Mouse (Mus musculus) ovary, adult 18-20 months (tissue): Measurements from ENCODE around the gene Aif1.

Experiments
- DNase-seq: peaks from one replicate; pipeline ENCODE4 v3.0.0; 2022; ENCODE audit warnings: low spot score, mixed read lengths

Gene Aif1

DNA sequence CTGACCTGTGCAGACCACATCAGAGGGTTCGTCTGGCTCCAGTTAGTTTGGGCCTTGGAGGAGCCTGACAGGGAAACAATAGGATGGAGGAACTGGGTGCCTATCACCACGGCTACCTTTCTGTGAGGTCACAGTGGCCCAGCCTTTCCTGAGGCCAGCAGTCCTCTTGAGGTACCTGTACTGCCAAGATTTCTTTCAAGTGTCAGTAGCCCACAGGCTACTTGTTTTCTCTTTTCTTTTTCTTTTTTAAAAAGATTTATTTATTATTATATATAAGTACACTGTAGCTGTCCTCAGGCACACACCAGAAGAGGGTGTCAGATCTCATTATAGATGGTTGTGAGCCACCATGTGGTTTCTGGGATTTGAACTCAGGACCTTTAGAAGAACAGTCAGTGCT lies at the start of gene Aif1:
Gene Aif1, minus strand, starts transcription at position 101 of the 400 bp plus-strand sequence.
- no peak for DNase-seq

DNA sequence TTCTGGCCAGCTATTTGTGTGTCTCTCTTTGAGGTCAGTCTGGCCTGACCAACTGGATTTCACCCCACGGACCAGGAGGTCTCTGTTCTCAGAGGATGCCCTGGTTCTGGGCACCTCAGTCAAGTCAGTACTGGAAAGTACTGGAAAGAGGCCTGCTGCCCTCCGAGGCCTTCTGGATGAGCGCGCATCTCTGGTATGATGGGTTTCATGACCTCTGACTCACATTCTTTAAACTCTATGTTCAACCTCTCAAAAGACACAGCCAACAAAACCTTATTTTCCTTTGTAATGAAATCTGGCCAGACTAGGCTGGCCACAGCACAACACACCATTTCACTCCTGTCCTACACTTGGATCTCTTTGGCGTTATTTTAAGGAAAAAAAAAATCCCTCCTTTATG lies 49.6 kb upstream of the Aif1 start:
- no peak for DNase-seq

DNA sequence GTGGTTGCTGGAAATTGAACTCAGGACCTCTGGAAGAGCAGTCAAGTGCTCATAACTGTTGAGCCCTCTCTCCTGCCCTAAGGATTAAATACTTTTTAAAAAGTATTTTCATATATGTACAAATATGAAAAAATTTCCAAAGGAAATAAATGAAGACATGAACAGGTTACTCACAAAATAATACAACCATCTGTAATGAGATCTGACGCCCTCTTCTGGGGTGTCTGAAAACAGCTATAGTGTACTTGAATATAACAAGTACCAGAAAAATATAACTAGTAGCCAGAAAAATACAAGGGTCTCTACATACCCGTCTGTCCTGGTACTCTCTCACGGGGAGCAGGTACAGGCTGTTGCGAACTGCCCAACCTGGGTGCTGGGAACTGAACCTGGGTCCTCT lies 48.8 kb upstream of the Aif1 start:
- no peak for DNase-seq

DNA sequence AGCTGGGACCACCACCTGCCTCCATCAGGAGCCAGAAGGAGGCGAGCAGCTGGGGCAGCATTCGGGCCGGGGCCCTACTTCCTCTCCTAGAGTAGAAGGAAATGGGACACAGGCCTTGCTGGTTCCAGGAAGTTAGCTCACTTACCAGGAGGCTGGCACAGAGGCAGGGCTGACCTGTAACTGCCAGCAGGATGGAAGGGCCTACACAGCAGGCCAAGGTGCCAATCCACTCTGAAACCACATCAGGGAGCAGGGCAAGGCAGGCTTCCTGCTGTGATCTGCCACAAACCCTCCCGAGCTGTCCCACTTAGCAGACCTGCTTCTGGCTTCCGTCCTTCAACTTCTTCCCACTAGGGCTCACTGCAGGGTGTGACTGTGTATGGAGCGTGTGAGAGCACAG lies 46.4 kb upstream of the Aif1 start:
- DNase-seq, result no peak

GRCm38 (mm10) chr17:35220156-35220952 lies 44.5 kb upstream of the Aif1 start, which contains the start of gene Gm16181:
Gm16181 (plus strand) TSS chr17:35220834.
- no peak for DNase-seq

GRCm38 (mm10) chr17:35219601-35220041 lies 43.8 kb upstream of the Aif1 start:
- no peak for DNase-seq

- DNase-seq, result no peak
These were observed 42.8 kb upstream of the Aif1 start for GRCm38 (mm10) chr17:35218516-35219193.

GRCm38 (mm10) chr17:35213071-35213470 lies 37.2 kb upstream of the Aif1 start:
- DNase-seq, result no peak

- no peak for DNase-seq
These were observed 34.7 kb upstream of the Aif1 start for GRCm38 (mm10) chr17:35210593-35210992.

- no peak for DNase-seq
These were observed 34.1 kb upstream of the Aif1 start for GRCm38 (mm10) chr17:35209785-35210535.

GRCm38 (mm10) chr17:35205380-35205769 lies 29.5 kb upstream of the Aif1 start:
- no peak for DNase-seq

DNA sequence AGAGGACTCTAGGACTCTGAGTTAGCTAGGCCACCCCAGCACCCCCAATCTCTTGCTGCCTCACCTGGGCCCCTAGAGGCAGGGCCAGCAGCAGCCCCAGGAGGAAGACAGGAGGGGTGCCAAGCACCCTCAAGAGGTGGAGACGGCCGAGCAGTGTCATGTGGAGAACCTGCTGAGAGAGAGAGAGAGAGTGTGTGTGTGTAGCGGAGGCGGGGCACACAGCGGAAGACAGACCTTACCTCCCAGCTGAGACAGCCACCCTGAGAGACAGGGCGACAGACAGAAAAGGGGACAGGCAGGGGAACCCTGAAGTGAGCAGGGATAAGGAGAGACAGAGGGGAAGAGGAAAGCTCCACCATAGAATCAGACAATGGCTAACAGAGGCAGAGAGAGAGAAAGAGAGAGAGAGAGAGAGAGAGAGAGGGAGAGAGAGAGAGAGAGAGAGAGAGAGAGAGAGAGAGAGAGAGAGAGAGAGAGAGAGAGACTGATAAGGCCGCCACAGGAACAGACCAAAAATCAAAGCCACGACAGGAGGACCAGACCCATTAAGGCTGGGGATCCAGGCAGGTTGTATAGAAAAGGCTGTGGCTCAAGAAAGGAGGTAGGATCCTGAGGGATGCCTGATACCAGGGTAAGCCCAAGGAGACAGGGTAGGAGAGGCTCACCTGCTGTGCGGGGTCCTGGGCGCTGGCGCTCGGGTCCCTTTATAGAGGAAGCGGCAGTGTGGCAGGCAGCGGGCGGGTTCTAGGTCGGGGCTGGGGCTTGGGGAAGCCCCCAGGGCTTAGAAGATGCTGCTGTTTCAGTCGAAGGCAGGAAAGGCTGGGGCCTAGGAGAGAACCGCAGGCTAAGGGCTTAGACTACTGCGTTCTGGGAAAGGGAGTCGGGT lies 28.9 kb upstream of the Aif1 start, which contains the start of gene Lta:
Gene Lta, minus strand, starts transcription at position 858 of the 886 bp plus-strand sequence.
- no peak for DNase-seq

- no peak for DNase-seq
These were observed 26.6 kb upstream of the Aif1 start for GRCm38 (mm10) chr17:35202442-35202841.

DNA sequence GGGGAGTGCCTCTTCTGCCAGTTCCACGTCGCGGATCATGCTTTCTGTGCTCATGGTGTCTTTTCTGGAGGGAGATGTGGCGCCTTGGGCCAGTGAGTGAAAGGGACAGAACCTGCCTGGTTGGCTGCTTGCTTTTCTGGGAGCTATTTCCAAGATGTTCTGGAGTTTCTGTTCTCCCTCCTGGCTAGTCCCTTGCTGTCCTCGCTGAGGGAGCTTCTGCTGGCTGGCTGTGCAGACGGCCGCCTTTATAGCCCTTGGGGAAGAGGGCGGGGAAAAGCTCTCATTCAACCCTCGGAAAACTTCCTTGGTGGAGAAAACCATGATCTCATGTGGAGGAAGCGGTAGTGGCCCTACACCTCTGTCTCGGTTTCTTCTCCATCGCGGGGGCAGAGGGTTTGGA lies 25.9 kb upstream of the Aif1 start, which contains the start of gene Tnf:
Gene Tnf, minus strand, starts transcription at position 221 of the 400 bp plus-strand sequence.
- no peak for DNase-seq

DNA sequence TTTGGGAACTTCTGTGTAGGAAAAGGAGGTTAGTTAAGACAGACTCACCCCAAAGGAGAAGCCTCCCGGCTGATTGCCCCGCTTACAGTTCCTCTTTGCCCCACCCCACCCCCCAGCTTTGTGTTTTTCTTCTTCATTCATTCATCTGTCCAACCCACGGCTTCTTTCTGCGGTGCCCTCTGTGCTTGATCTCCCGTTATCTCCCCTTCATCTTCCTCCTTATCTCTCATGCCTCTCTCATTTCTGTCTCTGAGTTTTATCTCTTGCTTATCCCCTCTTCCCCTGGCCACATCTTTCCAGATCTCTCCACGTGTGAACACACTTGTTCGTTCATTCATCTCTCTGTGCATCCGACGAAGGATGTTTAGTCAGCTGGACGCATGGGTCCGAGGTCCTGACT lies 25.3 kb upstream of the Aif1 start:
- no peak for DNase-seq

GRCm38 (mm10) chr17:35200398-35200797 lies 24.5 kb upstream of the Aif1 start:
- no peak for DNase-seq

GRCm38 (mm10) chr17:35198946-35199345 lies 23.1 kb upstream of the Aif1 start:
- DNase-seq, result no peak

- no peak for DNase-seq
These were observed 22.2 kb upstream of the Aif1 start for GRCm38 (mm10) chr17:35198029-35198428.

DNA sequence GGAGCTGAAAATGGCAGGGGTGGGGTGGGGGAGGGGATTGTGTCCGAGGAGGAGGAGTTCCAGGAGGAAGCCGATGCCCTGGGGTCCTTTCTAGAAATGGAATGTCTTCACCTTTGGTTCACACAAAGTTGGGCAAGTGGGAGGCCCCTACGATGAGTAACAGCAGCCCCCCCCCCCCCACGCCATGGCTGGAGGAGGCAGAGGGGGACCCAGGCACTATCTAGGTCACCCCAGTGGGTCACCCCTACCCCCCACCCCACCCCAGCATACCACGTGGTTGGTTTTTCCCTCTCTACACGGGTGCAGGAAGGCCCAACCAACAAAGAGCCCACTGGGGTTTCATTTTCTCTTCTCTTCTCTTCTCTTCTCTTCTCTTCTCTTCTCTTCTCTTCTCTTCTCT lies 21.3 kb upstream of the Aif1 start:
- DNase-seq, result no peak

DNA sequence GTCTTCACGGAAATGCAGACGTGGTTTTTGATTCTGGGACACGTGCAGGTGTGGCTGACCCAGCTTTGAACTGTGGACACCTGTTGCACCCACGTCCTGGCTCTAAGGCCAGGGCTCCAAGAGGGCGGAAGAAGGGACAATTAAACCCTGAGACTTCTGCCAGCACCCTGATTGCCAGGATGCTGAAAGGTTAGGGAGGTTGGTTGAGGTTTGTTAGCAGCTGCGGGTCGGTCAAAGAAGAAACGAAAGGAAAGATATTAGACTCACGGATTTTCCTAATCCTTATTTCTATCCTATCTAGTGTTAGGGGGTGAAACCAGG lies 20.4 kb upstream of the Aif1 start:
- DNase-seq, result no peak

GRCm38 (mm10) chr17:35195631-35196320 lies 19.9 kb upstream of the Aif1 start:
- peak; percentile 57 for DNase-seq
